Mouse (Mus musculus): ENCODE measurements around the gene Crebl2.

Gene Crebl2

GRCm38 (mm10) chr6:134820411-134820810 is 9.5 kb upstream of the Crebl2 start:
- in situ Hi-C loops (cut with MseI, MboI), result no loop called here

GRCm38 (mm10) chr6:134822844-134823243 is 7.1 kb upstream of the Crebl2 start:
- in situ Hi-C loops (cut with MseI, MboI), result no loop called here

GRCm38 (mm10) chr6:134830776-134831175 is 822 bp downstream of the Crebl2 start:
- in situ Hi-C loops (cut with MseI, MboI), result loop anchor here in 1 of 2 experiments (25.0 kb wide), 1 partner anchor 168 kb away; no protein-coding TSS in a partner anchor

- in situ Hi-C loops (cut with MseI, MboI), result loop anchor here in 1 of 2 experiments (25.0 kb wide), 1 partner anchor 172 kb away; no protein-coding TSS in a partner anchor
These were observed 4.8 kb downstream of the Crebl2 start for GRCm38 (mm10) chr6:134834585-134835251.

- in situ Hi-C loops (cut with MseI, MboI), result loop anchor here in 1 of 2 experiments (25.0 kb wide), 1 partner anchor 176 kb away; no protein-coding TSS in a partner anchor
These were observed 8.2 kb downstream of the Crebl2 start for GRCm38 (mm10) chr6:134838111-134838510.

GRCm38 (mm10) chr6:134840346-134840745 is 10.4 kb downstream of the Crebl2 start:
- in situ Hi-C loops (cut with MseI, MboI), result loop anchor here in 1 of 2 experiments (25.0 kb wide), 1 partner anchor 178 kb away; no protein-coding TSS in a partner anchor

- in situ Hi-C loops (cut with MseI, MboI), result loop anchor here in 1 of 2 experiments (25.0 kb wide), 1 partner anchor 183 kb away; no protein-coding TSS in a partner anchor
These were observed 15.8 kb downstream of the Crebl2 start for GRCm38 (mm10) chr6:134845726-134846125.

GRCm38 (mm10) chr6:134846308-134846707 is 16.4 kb downstream of the Crebl2 start:
- in situ Hi-C loops (cut with MseI, MboI), result loop anchor here in 1 of 2 experiments (25.0 kb wide), 1 partner anchor 184 kb away; no protein-coding TSS in a partner anchor

GRCm38 (mm10) chr6:134847550-134847949 is 17.6 kb downstream of the Crebl2 start:
- in situ Hi-C loops (cut with MseI, MboI), result loop anchor here in 1 of 2 experiments (25.0 kb wide), 1 partner anchor 185 kb away; no protein-coding TSS in a partner anchor

GRCm38 (mm10) chr6:134848197-134848890 is 18.4 kb downstream of the Crebl2 start:
- in situ Hi-C loops (cut with MseI, MboI), result loop anchor here in 1 of 2 experiments (25.0 kb wide), 1 partner anchor 186 kb away; no protein-coding TSS in a partner anchor

- in situ Hi-C loops (cut with MseI, MboI), result loop anchor here in 1 of 2 experiments (25.0 kb wide), 1 partner anchor 187 kb away; no protein-coding TSS in a partner anchor
These were observed 19.5 kb downstream of the Crebl2 start for GRCm38 (mm10) chr6:134849461-134849860.

GRCm38 (mm10) chr6:134849985-134850384 is 20.0 kb downstream of the Crebl2 start:
- in situ Hi-C loops (cut with MseI, MboI), result loop anchor here in 1 of 2 experiments (25.0 kb wide), 1 partner anchor 188 kb away; no protein-coding TSS in a partner anchor

GRCm38 (mm10) chr6:134854782-134855181 is 24.8 kb downstream of the Crebl2 start:
- in situ Hi-C loops (cut with MseI, MboI), result no loop called here

GRCm38 (mm10) chr6:134855926-134856325 is 26.0 kb downstream of the Crebl2 start:
- in situ Hi-C loops (cut with MseI, MboI), result no loop called here

GRCm38 (mm10) chr6:134859021-134859420 is 29.1 kb downstream of the Crebl2 start:
- in situ Hi-C loops (cut with MseI, MboI), result no loop called here

GRCm38 (mm10) chr6:134860275-134860674 is 30.3 kb downstream of the Crebl2 start:
- in situ Hi-C loops (cut with MseI, MboI), result no loop called here

GRCm38 (mm10) chr6:134861386-134861785 is 31.4 kb downstream of the Crebl2 start:
- in situ Hi-C loops (cut with MseI, MboI), result no loop called here

GRCm38 (mm10) chr6:134862671-134863104 is 32.7 kb downstream of the Crebl2 start:
- in situ Hi-C loops (cut with MseI, MboI), result no loop called here

GRCm38 (mm10) chr6:134863146-134863545 is 33.2 kb downstream of the Crebl2 start:
- in situ Hi-C loops (cut with MseI, MboI), result no loop called here

- in situ Hi-C loops (cut with MseI, MboI), result no loop called here
These were observed 36.2 kb downstream of the Crebl2 start for GRCm38 (mm10) chr6:134866113-134866512.

GRCm38 (mm10) chr6:134867325-134867724 is 37.4 kb downstream of the Crebl2 start:
- in situ Hi-C loops (cut with MseI, MboI), result no loop called here

- in situ Hi-C loops (cut with MseI, MboI), result no loop called here
These were observed 40.3 kb downstream of the Crebl2 start for GRCm38 (mm10) chr6:134870209-134870742.

All from mouse trophoblast stem cell (cell line).